Mouse (Mus musculus): ENCODE measurements around the gene Kremen2. TPM values are rescaled to one million over a fixed set of nuclear protein-coding genes. Genes with fewer than 3 reads are reported as not detected.

Gene Kremen2
- polyA plus RNA-seq, 1 experiment from 2014 or later: 1.6 TPM

DNA sequence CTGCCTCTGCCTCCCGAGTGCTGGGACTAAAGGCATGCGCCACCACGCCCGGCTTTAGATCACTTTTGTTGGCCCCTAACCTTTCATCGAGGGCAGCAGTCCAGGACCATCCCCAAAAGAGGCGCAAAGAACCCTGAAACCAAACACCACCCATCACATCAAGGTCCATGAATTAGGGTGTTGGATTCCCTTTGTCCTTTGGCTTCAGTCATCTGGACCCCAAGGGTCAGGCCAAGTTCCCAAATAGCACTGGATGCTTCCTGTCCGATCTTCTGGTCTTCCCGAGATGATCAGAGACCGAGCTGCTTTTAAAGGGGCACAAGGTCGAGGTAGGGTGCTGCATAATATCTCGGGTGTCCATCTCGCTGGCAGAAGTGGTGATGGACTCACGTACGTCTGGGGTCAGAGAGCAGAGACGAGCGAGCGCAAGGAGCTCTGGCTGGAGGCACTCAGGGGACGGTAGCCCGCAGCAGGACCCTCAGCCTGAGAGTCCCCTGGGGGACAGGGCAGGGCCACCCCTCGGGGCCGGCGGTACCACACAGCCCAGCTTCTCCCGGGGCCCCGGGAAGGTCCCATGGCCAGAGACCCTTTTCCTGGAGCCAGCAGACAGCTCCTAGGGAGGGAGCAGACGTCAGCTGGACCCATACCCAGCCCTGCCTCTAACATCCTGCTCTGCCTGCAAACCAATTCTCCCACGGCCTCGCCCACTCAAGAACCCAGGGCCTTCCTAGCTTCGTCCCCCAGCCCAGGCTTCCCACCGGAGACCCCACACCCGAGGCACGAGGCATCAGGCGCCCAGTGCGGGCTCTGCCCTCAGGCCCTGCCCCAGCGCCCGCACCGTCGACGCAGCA, 4.0 kb downstream of the Kremen2 start:
- 55% methylated on average over 38 of the region's 38 CpGs for WGBS
- H3K27ac ChIP-seq: no peak overlapping the region
- H3K27me3 ChIP-seq: peaks cover 86% of the 10 kb centered on the region
- peaks cover 58% of the 10 kb centered on the region for H3K4me1 ChIP-seq
- H3K4me3 ChIP-seq (replicated peaks): peak overlapping the region; percentile 29; the same call in 1 of the 2 replicates
- peak overlapping the region; percentile 47 for H3K4me2 ChIP-seq
- peaks cover 14% of the 10 kb centered on the region for H3K36me3 ChIP-seq (replicated peaks)
- H3K9ac ChIP-seq: no peak overlapping the region
- ATAC-seq (ENCODE audit: low FRiP score): no peak
- H3K9me3 ChIP-seq: no peaks in the 10 kb centered on the region

DNA sequence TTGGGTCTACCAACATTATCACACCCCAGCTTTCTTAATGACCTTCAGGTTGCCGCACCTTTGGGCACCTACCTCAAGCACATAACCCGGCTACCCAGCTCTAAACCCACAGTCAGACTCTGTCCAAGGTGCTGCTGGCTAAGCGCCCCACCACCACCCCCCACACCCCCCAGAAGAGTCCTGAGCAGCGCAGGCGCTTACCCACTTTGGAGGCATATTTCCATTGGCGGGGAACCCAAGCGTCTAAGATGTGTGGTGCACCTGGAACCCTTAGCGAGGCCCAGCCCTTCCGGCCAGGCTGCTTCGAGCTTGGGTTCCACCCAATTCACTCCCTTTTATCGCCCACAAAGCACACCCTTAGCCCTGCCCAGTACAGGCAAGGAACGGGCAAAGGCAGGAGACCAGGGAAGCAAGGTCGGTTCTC, 5.0 kb downstream of the Kremen2 start, which contains the start of gene Paqr4:
TSS of gene Paqr4 (minus strand) at position 270 of the 424 bp plus-strand sequence.
- Histone ChIP-seq H3K36me3 (replicated peaks) (peaks cover 20% of the 10 kb centered on the region), H3K27me3 (peaks cover 76% of the 10 kb centered on the region), H3K27ac (peak within 1 kb of the TSS; percentile 48), H3K4me2 (peak within 1 kb of the TSS; percentile 97), H3K9me3 (no peaks in the 10 kb centered on the region), H3K4me1 (peaks cover 50% of the 10 kb centered on the region), H3K4me3 (replicated peaks) (peak within 1 kb of the TSS; percentile 71), H3K9ac (peak within 1 kb of the TSS; percentile 89)
- WGBS: 9% methylated on average over 13 of the region's 13 CpGs
- ATAC-seq (ENCODE audit: low FRiP score): no peak; the same call in none of the 2 replicates

GRCm38 (mm10) chr17:23740136-23740584, 5.5 kb downstream of the Kremen2 start:
- Histone ChIP-seq H3K9me3 (no peaks in the 10 kb centered on the region), H3K36me3 (replicated peaks) (peaks cover 24% of the 10 kb centered on the region), H3K4me2 (peak overlapping the region; percentile 97), H3K27ac (peak overlapping the region; percentile 48), H3K4me1 (peaks cover 45% of the 10 kb centered on the region), H3K9ac (peak overlapping the region; percentile 89), H3K27me3 (peaks cover 72% of the 10 kb centered on the region), H3K4me3 (replicated peaks) (peak overlapping the region; percentile 71)
- under 1% methylated on average over 46 of the region's 46 CpGs for WGBS
- ATAC-seq (ENCODE audit: low FRiP score): peak; percentile 88

DNA sequence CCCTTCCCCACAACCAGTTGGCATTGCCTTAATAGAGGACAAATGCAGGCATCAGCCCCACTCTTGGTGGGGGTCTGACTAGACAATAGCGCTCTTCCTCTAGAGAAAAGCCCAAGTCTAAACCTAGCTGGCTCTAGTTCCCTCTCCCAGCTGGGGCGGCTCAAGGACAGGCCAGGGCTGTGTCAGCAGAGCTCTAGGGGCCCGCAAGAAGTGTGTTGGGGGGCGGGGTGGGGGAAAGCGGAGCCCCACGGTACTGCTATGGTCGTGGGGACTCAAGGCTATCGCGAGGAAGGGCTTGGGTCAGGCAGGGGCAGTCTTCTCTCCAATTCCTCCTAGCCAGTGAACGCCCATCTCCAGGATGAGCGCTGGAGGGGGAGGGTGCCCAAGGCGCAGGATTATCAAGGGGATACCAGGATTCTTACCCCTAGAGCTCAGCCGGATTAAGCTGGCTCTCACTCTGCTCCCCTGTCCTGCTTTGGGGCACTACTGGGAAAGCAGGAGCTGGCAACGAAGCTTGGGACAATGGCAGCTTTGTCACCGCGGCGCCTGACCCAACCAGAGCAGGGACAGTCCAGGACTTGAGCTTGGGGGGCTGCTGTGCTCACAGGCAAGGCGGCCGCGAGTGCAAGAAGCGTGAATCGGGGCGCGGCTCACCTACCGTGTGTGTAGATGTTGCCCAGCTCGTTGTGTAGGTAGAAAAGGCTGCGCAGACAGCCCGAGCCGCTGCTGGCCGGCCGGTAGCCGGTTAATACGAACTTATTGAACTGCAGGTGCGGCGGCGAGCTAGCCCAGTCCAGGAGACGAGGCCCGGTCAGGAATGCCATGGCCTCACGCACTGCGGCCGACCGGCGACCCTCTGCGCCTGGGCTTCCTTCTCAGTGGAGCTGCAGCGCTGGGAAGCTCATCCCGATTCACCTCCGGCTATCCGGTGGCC, 6.2 kb downstream of the Kremen2 start:
- Histone ChIP-seq H3K9me3 (no peaks in the 10 kb centered on the region), H3K4me2 (peak overlapping the region; percentile 97), H3K27me3 (peaks cover 65% of the 10 kb centered on the region), H3K4me1 (peaks cover 38% of the 10 kb centered on the region), H3K4me3 (replicated peaks) (peak overlapping the region; percentile 71), H3K9ac (peak overlapping the region; percentile 89), H3K36me3 (replicated peaks) (peaks cover 31% of the 10 kb centered on the region), H3K27ac (peak overlapping the region; percentile 48)
- WGBS: under 1% methylated on average over 48 of the region's 48 CpGs
- ATAC-seq (ENCODE audit: low FRiP score): peak; percentile 49

DNA sequence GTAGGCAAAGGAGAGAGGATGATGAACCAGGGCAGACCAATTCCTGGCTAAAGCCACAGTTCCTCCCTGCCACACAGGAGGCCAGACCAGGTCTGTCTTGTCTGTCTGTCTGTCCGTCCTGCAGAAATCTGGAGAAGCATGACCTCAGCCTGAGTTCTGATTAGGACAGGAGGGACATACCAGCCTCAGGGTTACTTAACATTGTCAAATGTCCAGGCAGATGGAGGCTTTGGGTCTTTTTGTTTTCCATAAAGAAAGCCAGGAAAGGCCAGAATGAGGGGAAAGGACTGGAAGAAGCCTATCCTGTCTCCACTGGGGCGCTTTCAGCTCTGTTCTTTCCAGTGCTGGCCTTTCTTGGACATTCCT, 6.8 kb downstream of the Kremen2 start:
- no peaks in the 10 kb centered on the region for H3K9me3 ChIP-seq
- H3K27ac ChIP-seq: 0 out of 2 replicates have a peak overlapping the region, but pooled peaks have one; percentile 25
- peak overlapping the region; percentile 71 for H3K4me3 ChIP-seq (replicated peaks)
- no peak for ATAC-seq (ENCODE audit: low FRiP score)
- H3K9ac ChIP-seq: peak overlapping the region; percentile 89
- peaks cover 58% of the 10 kb centered on the region for H3K27me3 ChIP-seq
- peaks cover 37% of the 10 kb centered on the region for H3K36me3 ChIP-seq (replicated peaks)
- H3K4me2 ChIP-seq: peak overlapping the region; percentile 97
- peaks cover 37% of the 10 kb centered on the region for H3K4me1 ChIP-seq
- WGBS: 31% methylated on average over 2 of the region's 2 CpGs

DNA sequence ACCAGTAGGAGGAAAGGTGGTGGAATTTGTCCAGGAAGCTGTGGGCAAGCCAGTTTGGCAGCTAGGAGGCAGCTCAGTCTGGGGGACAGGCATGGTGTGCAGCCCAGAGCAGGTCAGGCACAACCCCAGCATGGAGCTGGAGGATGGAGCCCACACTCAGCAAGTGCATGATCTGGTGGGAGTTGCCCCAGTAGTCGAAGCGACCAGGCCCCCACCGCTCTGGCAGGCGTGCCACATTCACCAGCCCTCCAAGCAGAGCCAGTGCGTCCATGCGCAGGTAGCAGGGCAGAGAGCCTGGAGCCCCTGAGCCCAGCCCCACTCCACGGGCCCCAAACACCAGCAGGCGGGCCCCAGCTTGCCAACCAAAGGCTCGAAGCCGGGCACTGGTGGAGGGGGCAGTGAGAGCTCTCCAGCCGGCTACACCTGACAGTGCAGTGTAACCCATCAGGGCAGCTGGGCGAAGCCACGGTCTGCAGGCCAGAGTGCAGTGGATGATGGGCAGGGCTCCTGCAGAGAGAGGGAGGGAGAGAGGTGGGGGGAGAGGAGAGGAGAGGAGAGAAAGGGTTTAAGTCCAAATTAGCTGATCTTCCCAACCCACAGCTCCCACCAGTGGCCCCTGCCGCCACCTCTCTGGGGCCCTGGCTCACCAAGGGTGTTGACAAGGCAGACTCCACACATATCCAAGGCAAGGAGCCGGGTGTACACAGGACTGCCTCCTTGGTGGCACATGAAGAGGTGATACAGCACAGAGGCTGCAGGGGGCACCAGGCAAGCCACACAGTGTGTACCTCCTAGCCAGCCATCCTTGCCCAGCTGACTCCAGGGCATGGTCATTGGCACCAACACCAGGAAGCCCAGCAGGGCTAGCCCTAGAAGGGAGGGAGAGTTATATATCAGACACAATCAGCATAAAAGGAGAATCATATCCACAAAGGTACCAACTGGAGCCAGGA, 7.9 kb downstream of the Kremen2 start:
- 64% methylated on average over 15 of the region's 15 CpGs for whole genome bisulfite sequencing
- Histone ChIP-seq H3K9me3 (no peaks in the 10 kb centered on the region), H3K27me3 (peaks cover 48% of the 10 kb centered on the region), H3K4me2 (no peak overlapping the region), H3K4me1 (peaks cover 37% of the 10 kb centered on the region), H3K36me3 (replicated peaks) (peaks cover 41% of the 10 kb centered on the region), H3K4me3 (replicated peaks) (0 out of 2 replicates have a peak overlapping the region, but pooled peaks have one; percentile 7), H3K9ac (0 out of 2 replicates have a peak overlapping the region, but pooled peaks have one; percentile 5), H3K27ac (no peak overlapping the region)
- ATAC-seq (ENCODE audit: low FRiP score): no peak

DNA sequence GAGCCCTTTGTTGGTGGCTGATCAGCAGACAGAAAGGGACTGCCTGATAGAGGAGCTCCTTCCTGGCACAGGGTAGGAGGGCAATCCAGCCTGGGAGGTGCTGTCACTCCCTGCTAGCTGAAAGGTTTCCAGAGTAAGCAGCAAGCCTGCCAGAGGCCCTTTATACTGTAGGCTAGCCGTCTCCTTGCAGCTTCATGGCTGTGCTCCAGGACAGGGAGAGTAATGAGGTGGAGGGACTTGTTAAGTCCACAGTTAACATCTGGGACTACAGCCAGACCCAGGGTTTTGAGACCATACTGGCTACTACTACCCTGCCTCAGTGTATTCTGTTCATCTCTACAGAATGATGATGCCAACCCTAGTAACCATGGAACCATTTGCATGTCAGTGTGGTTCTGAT, 11.3 kb downstream of the Kremen2 start:
- Histone ChIP-seq H3K4me1 (peaks cover 18% of the 10 kb centered on the region), H3K4me3 (replicated peaks) (no peak overlapping the region), H3K36me3 (replicated peaks) (peaks cover 45% of the 10 kb centered on the region), H3K27ac (no peak overlapping the region), H3K4me2 (no peak overlapping the region), H3K9me3 (no peaks in the 10 kb centered on the region), H3K9ac (no peak overlapping the region), H3K27me3 (peaks cover 22% of the 10 kb centered on the region)
- no peak for ATAC-seq (ENCODE audit: low FRiP score)
- 86% methylated on average over 1 of the region's 1 CpGs for WGBS

- ATAC-seq (ENCODE audit: low FRiP score): no peak
- H3K4me1 ChIP-seq: peaks cover 14% of the 10 kb centered on the region
- H3K36me3 ChIP-seq (replicated peaks): peaks cover 23% of the 10 kb centered on the region
- 74% methylated on average over 1 of the region's 1 CpGs for WGBS
- no peaks in the 10 kb centered on the region for H3K9me3 ChIP-seq
- H3K27ac ChIP-seq: no peak overlapping the region
- H3K4me2 ChIP-seq: no peak overlapping the region
- no peak overlapping the region for H3K4me3 ChIP-seq (replicated peaks)
- no peak overlapping the region for H3K9ac ChIP-seq
- no peaks in the 10 kb centered on the region for H3K27me3 ChIP-seq
Measured at GRCm38 (mm10) chr17:23730441-23730840, 15.2 kb downstream of the Kremen2 start.

GRCm38 (mm10) chr17:23726758-23727142, 18.9 kb downstream of the Kremen2 start:
- Histone ChIP-seq H3K4me3 (replicated peaks) (peak overlapping the region; percentile 92), H3K9me3 (no peaks in the 10 kb centered on the region), H3K4me2 (peak overlapping the region; percentile 88), H3K27ac (peak overlapping the region; percentile 70), H3K9ac (peak overlapping the region; percentile 80), H3K36me3 (replicated peaks) (no peaks in the 10 kb centered on the region), H3K4me1 (peaks cover 14% of the 10 kb centered on the region), H3K27me3 (peaks cover 5% of the 10 kb centered on the region; the same call in 1 of the 2 replicates)
- ATAC-seq (ENCODE audit: low FRiP score): peak; percentile 85
- WGBS: under 1% methylated on average over 20 of the region's 20 CpGs

DNA sequence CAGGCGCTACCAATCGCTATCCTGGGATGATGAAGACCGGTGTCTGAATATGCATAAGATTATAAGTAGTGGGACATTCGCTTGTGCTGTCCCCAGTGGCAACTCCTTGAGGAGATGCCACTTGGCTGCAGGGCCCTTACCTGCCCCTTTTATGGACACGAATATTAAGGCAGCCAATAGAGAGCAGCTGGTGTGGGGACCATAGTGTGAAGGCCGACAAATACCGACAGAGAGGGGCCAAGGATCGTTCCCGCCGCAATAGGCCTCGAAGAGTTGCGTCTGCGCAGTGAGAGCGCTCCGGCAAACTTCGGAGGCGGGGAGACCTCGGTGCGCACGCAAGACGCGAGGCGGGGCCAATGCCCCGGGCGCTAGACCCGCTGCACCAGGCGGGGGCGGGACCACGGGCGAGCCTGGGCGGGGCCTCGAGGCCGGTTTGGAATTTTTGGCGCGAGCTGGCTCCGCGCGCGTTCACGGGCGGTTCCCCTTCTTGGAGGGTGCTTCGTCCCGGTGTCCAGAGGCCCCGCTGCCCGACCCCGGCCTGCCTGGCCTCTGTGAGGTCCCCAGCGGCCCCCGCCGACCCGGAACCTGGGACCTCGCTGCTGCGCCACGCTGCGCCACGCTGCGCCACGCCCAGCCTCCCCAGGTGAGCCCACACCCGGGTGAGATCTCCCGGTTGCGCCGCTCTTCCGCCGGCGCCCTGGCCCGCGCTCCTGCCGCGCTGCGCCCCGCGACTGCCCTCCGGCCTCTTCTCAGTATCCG, 19.5 kb downstream of the Kremen2 start, which contains the start of gene Pkmyt1:
TSS of gene Pkmyt1 (plus strand) at position 338 of the 759 bp plus-strand sequence.
- H3K4me2 ChIP-seq: peak within 1 kb of the TSS; percentile 88
- peaks cover 14% of the 10 kb centered on the region for H3K4me1 ChIP-seq
- ATAC-seq (ENCODE audit: low FRiP score): peak; percentile 95
- H3K36me3 ChIP-seq (replicated peaks): no peaks in the 10 kb centered on the region
- peak within 1 kb of the TSS; percentile 80 for H3K9ac ChIP-seq
- peak within 1 kb of the TSS; percentile 70 for H3K27ac ChIP-seq
- H3K9me3 ChIP-seq: no peaks in the 10 kb centered on the region
- peak within 1 kb of the TSS; percentile 92 for H3K4me3 ChIP-seq (replicated peaks)
- peaks cover 5% of the 10 kb centered on the region; the same call in 1 of the 2 replicates for H3K27me3 ChIP-seq
- WGBS: 1% methylated on average over 68 of the region's 73 CpGs
